Mouse (Mus musculus) B cell, adult 67 days (primary cell): Measurements from ENCODE around the gene Anapc4. TPM values are rescaled to one million over a fixed set of nuclear protein-coding genes. Genes with fewer than 3 reads are reported as not detected.

Experiments
- total RNA-seq, 2 experiments: library from RNA; stranded (reverse); gene quantifications; 4 replicates each; pipeline ENCODE4 v1.2.4; 2023

Gene Anapc4
- total RNA-seq, result 10 to 100 TPM; 54.7 to 81.7 TPM

GRCm38 (mm10) chr5:52833761-52834274 lies at the start of gene Anapc4:
TSS of gene Anapc4 (plus strand) at chr5:52834012.

Other genes starting within 250 kb of the Anapc4 start
- 10 to 100 TPM; 18.8 to 19.4 TPM for gene Sepsecs, start 164.3 kb upstream of the Anapc4 start, total RNA-seq
- 10 to 100 TPM in 1 of 2 experiments, 1 to 10 TPM in 1; 10.0 to 10.6 TPM for gene Pi4k2b, start 92.4 kb upstream of the Anapc4 start, total RNA-seq
- gene Zcchc4, start 58.6 kb upstream of the Anapc4 start, total RNA-seq, result 10 to 100 TPM; 17.2 to 21.7 TPM
- gene Slc34a2, start 204.1 kb downstream of the Anapc4 start, total RNA-seq, result not detected